Mouse (Mus musculus): ENCODE measurements around the gene Pex11a. TPM values are rescaled to one million over a fixed set of nuclear protein-coding genes. Genes with fewer than 3 reads are reported as not detected.

Gene Pex11a
- total RNA-seq, 1 experiment: 4.3 TPM

DNA sequence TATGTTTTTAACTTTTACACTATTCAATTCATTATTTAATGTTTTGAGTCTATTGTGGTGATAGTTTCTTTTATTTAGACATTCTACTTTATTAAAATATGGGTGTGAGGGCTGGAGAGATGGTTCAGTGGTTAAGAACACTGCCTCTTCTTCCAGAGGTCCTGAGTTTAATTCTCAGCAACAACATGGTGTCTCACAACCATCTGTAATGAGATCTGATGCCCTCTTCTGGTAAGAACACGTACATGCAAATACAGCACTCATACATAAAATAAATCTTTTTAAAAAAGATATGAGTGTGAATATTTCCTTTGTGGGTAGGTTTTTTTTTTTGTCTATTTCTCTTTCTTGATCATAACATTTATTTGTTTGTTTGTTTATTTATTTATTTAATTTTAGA is 23.1 kb upstream of the Pex11a start:
- Histone ChIP-seq H3K36me3 (ENCODE audit: control insufficient read depth, insufficient read depth, low read length, poor library complexity, severe bottlenecking) (no peaks in the 10 kb centered on the region), H3K9me3 (ENCODE audit: control insufficient read depth, insufficient read depth, low read depth, low read length) (no peaks in the 10 kb centered on the region), H3K9ac (ENCODE audit: insufficient read depth, low read depth, low read length, poor library complexity, severe bottlenecking) (no peak overlapping the region), H3K27ac (ENCODE audit: insufficient read depth, low read depth, low read length, poor library complexity, severe bottlenecking) (no peak overlapping the region), H3K4me3 (ENCODE audit: insufficient read depth in 1 of 2, low read depth in 1 of 2, low read length in 2 of 2, poor library complexity in 1 of 2, severe bottlenecking in 1 of 2) (no peak overlapping the region), H3K4me1 (ENCODE audit: control insufficient read depth in 2 of 2, insufficient read depth in 2 of 2, low read length in 2 of 2, poor library complexity in 1 of 2) (no peaks in the 10 kb centered on the region)
- no peak for DNase-seq (ENCODE audit: low read depth, low spot score)
- TF ChIP-seq ZC3H11A (IDR thresholded peaks at IDR 0.05; ENCODE audit: borderline replicate concordance, low read depth, low read length) (no peak), MAFK (IDR thresholded peaks at IDR 0.05; ENCODE audit: insufficient read depth, low read depth, low read length) (no peak), ZNF384 (IDR thresholded peaks at IDR 0.05; ENCODE audit: low read depth, low read length) (no peak), HCFC1 (IDR thresholded peaks at IDR 0.05; ENCODE audit: borderline replicate concordance, insufficient read depth, low read length) (no peak), CHD2 (IDR thresholded peaks at IDR 0.05; ENCODE audit: low read depth, low read length) (no peak)
- in situ Hi-C loops (cut with MboI; ENCODE audit: low sequenced_read_pairs in 2 of 2, unreplicated experiment in 2 of 2): no loop called here

GRCm38 (mm10) chr7:79762106-79762505 is 19.2 kb upstream of the Pex11a start:
- no peaks in the 10 kb centered on the region for H3K4me1 ChIP-seq (ENCODE audit: control insufficient read depth in 2 of 2, insufficient read depth in 2 of 2, low read length in 2 of 2, poor library complexity in 1 of 2)
- no peak overlapping the region for H3K9ac ChIP-seq (ENCODE audit: insufficient read depth, low read depth, low read length, poor library complexity, severe bottlenecking)
- TF ChIP-seq ZNF384 (IDR thresholded peaks at IDR 0.05; ENCODE audit: low read depth, low read length) (no peak), CHD2 (IDR thresholded peaks at IDR 0.05; ENCODE audit: low read depth, low read length) (no peak), ZC3H11A (IDR thresholded peaks at IDR 0.05; ENCODE audit: borderline replicate concordance, low read depth, low read length) (no peak), MAFK (IDR thresholded peaks at IDR 0.05; ENCODE audit: insufficient read depth, low read depth, low read length) (no peak), HCFC1 (IDR thresholded peaks at IDR 0.05; ENCODE audit: borderline replicate concordance, insufficient read depth, low read length) (no peak)
- no peak overlapping the region for H3K27ac ChIP-seq (ENCODE audit: insufficient read depth, low read depth, low read length, poor library complexity, severe bottlenecking)
- no peak for DNase-seq (ENCODE audit: low read depth, low spot score)
- H3K36me3 ChIP-seq (ENCODE audit: control insufficient read depth, insufficient read depth, low read length, poor library complexity, severe bottlenecking): no peaks in the 10 kb centered on the region
- H3K4me3 ChIP-seq (ENCODE audit: insufficient read depth in 1 of 2, low read depth in 1 of 2, low read length in 2 of 2, poor library complexity in 1 of 2, severe bottlenecking in 1 of 2): no peak overlapping the region
- no peaks in the 10 kb centered on the region for H3K9me3 ChIP-seq (ENCODE audit: control insufficient read depth, insufficient read depth, low read depth, low read length)
- in situ Hi-C loops (cut with MboI; ENCODE audit: low sequenced_read_pairs in 2 of 2, unreplicated experiment in 2 of 2): no loop called here

DNA sequence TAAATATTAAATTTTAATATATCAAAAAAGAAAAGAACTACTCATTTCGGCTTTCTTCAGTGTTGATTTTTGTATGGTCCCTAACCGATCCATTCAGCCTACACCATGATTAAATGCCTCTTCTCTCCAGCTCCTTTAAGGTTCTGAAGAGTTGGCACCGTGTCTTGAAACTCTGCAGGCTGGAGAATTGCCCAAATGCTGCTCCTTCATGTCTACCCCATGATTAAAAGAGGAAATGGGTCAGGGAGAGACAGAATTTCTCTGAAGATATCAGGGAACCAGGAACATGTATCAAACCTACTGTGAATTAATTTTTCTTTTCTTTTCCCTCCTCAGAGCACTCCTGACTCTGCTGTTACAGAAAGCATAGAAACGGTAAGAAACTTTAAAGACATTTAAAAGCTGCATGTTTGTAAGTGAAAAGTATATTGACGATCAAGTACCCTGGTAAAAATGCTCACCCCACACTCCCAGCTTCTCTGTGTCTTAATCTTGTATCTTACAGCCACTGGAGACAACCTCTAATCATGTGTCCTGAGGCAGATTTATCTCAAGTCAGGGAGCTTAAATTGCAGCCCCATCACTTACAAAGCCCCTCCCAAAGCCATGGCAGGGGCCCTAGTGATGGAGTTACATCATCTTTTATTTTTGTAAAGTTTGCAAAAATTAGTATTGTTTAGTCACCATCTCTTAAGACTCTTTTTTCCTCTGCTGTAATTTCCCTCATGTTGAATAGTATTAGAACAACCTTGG is 18.4 kb upstream of the Pex11a start:
- H3K4me1 ChIP-seq (ENCODE audit: control insufficient read depth in 2 of 2, insufficient read depth in 2 of 2, low read length in 2 of 2, poor library complexity in 1 of 2): no peaks in the 10 kb centered on the region
- H3K9ac ChIP-seq (ENCODE audit: insufficient read depth, low read depth, low read length, poor library complexity, severe bottlenecking): no peak overlapping the region
- TF ChIP-seq CHD2 (IDR thresholded peaks at IDR 0.05; ENCODE audit: low read depth, low read length) (no peak), ZNF384 (IDR thresholded peaks at IDR 0.05; ENCODE audit: low read depth, low read length) (no peak), MAFK (IDR thresholded peaks at IDR 0.05; ENCODE audit: insufficient read depth, low read depth, low read length) (no peak), HCFC1 (IDR thresholded peaks at IDR 0.05; ENCODE audit: borderline replicate concordance, insufficient read depth, low read length) (no peak), ZC3H11A (IDR thresholded peaks at IDR 0.05; ENCODE audit: borderline replicate concordance, low read depth, low read length) (no peak)
- H3K27ac ChIP-seq (ENCODE audit: insufficient read depth, low read depth, low read length, poor library complexity, severe bottlenecking): no peak overlapping the region
- H3K36me3 ChIP-seq (ENCODE audit: control insufficient read depth, insufficient read depth, low read length, poor library complexity, severe bottlenecking): no peaks in the 10 kb centered on the region
- in situ Hi-C loops (cut with MboI; ENCODE audit: low sequenced_read_pairs in 2 of 2, unreplicated experiment in 2 of 2): no loop called here
- no peaks in the 10 kb centered on the region for H3K9me3 ChIP-seq (ENCODE audit: control insufficient read depth, insufficient read depth, low read depth, low read length)
- DNase-seq (ENCODE audit: low read depth, low spot score): no peak
- no peak overlapping the region for H3K4me3 ChIP-seq (ENCODE audit: insufficient read depth in 1 of 2, low read depth in 1 of 2, low read length in 2 of 2, poor library complexity in 1 of 2, severe bottlenecking in 1 of 2)

DNA sequence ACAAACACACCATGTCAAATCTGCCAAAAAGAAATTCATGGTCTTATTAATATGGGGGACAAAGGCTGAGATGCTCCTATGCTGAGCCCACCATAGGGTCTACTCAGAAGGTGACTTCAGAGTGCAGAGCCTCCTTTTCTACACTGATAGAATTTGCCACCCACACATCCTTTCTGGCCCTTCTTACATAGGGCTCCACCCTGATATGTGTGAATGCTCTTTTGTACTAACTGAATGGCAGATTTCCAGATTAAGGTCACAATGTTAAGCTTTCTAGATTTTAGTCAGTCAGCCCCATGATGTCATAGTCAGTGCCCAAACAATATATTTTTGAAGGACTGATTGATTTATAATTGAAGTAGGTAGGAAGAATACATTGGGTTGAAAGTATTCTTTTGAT is 16.8 kb upstream of the Pex11a start:
- H3K36me3 ChIP-seq (ENCODE audit: control insufficient read depth, insufficient read depth, low read length, poor library complexity, severe bottlenecking): no peaks in the 10 kb centered on the region
- TF ChIP-seq ZC3H11A (IDR thresholded peaks at IDR 0.05; ENCODE audit: borderline replicate concordance, low read depth, low read length) (no peak), ZNF384 (IDR thresholded peaks at IDR 0.05; ENCODE audit: low read depth, low read length) (no peak), HCFC1 (IDR thresholded peaks at IDR 0.05; ENCODE audit: borderline replicate concordance, insufficient read depth, low read length) (no peak), MAFK (IDR thresholded peaks at IDR 0.05; ENCODE audit: insufficient read depth, low read depth, low read length) (no peak), CHD2 (IDR thresholded peaks at IDR 0.05; ENCODE audit: low read depth, low read length) (no peak)
- no peak overlapping the region for H3K9ac ChIP-seq (ENCODE audit: insufficient read depth, low read depth, low read length, poor library complexity, severe bottlenecking)
- no peaks in the 10 kb centered on the region for H3K4me1 ChIP-seq (ENCODE audit: control insufficient read depth in 2 of 2, insufficient read depth in 2 of 2, low read length in 2 of 2, poor library complexity in 1 of 2)
- DNase-seq (ENCODE audit: low read depth, low spot score): no peak
- no peak overlapping the region for H3K27ac ChIP-seq (ENCODE audit: insufficient read depth, low read depth, low read length, poor library complexity, severe bottlenecking)
- H3K9me3 ChIP-seq (ENCODE audit: control insufficient read depth, insufficient read depth, low read depth, low read length): no peaks in the 10 kb centered on the region
- no peak overlapping the region for H3K4me3 ChIP-seq (ENCODE audit: insufficient read depth in 1 of 2, low read depth in 1 of 2, low read length in 2 of 2, poor library complexity in 1 of 2, severe bottlenecking in 1 of 2)
- in situ Hi-C loops (cut with MboI; ENCODE audit: low sequenced_read_pairs in 2 of 2, unreplicated experiment in 2 of 2): no loop called here

All from ES-E14 (cell line).